In genomic region chr11:116086258-116087193, GRCm38 (mm10) we compare ENCODE assay signal across 8 mouse cellular contexts. TPM values are rescaled to one million over a fixed set of nuclear protein-coding genes. Genes with fewer than 3 reads are reported as not detected.
DNase-seq lines count a peak whose midpoint lies in the region; ATAC-seq lines count a peak whose summit lies in the region.

Wbp2 (minus strand) TSS chr11:116086995.

- H3K9me3 ChIP-seq in hindbrain, embryonic 16.5 days (ENCODE audit: control insufficient read depth, low read length): no peaks in the 10 kb centered on the region

- H3K79me2 ChIP-seq in macrophage (ENCODE audit: inconsistent target): peaks cover 51% of the 10 kb centered on the region

- H3K27me3 ChIP-seq in hindbrain, embryonic 16.5 days (replicated peaks; ENCODE audit: control insufficient read depth, insufficient read depth, low read length): no peaks in the 10 kb centered on the region

- peak within 1 kb of the TSS; percentile 51 for H3K4me3 ChIP-seq in hindbrain, embryonic 16.5 days (ENCODE audit: low read length)
- H3K4me3 ChIP-seq in macrophage (ENCODE audit: inconsistent target): peak within 1 kb of the TSS; percentile 60

- ATAC-seq in hindbrain, embryonic 16.5 days: peak; percentile 98

- H3K4me1 ChIP-seq in hindbrain, embryonic 16.5 days (ENCODE audit: control insufficient read depth, insufficient read depth, low read depth, low read length): peaks cover 11% of the 10 kb centered on the region

- peak within 1 kb of the TSS; percentile 57 for H3K4me2 ChIP-seq in hindbrain, embryonic 16.5 days (ENCODE audit: low read length)

- 4% methylated on average over 40 of the region's 43 CpGs for WGBS in hindbrain, embryonic 16.5 days
- 3% methylated on average over 36 of the region's 43 CpGs for WGBS in macrophage (ENCODE audit: missing documents)

- peak within 1 kb of the TSS; percentile 57 for H3K9ac ChIP-seq in hindbrain, embryonic 16.5 days (ENCODE audit: low read depth, low read length)

- DNase-seq in WW6 (ENCODE audit: low read depth, low spot score): peak; percentile 100
- DNase-seq in cerebellum, postnatal 4 days (ENCODE audit: low spot score in 2 of 2): peak; percentile 90 to 96
- peak; percentile 98 for DNase-seq in gastrocnemius, adult 18-20 months (ENCODE audit: low spot score)
- DNase-seq in left cerebral cortex, adult 18-20 months (ENCODE audit: low spot score in 2 of 2): peak; percentile 95 to 98
- DNase-seq in right cerebral cortex, adult 18-20 months: peak; percentile 99
- peak; percentile 88 for DNase-seq in urinary bladder, postnatal 10 days (ENCODE audit: low spot score)

- peaks cover 13% of the 10 kb centered on the region for H3K36me3 ChIP-seq in hindbrain, embryonic 16.5 days (ENCODE audit: control insufficient read depth, insufficient read depth, low read length)
- H3K36me3 ChIP-seq in macrophage (ENCODE audit: inconsistent target): peaks cover 27% of the 10 kb centered on the region

- H3K27ac ChIP-seq in hindbrain, embryonic 16.5 days (ENCODE audit: low read depth, low read length): peak within 1 kb of the TSS; percentile 75
- peak within 1 kb of the TSS; percentile 86 for H3K27ac ChIP-seq in macrophage

RNA-seq across cellular contexts. Expression of gene Wbp2, which starts in this region (rescaled TPM):
- total RNA-seq in gastrocnemius, adult 18-20 months (2021): 10 to 100 TPM; 91.4 to 92.8 TPM
- 183 and 225 TPM in 2 replicates for polyA plus RNA-seq in hindbrain, embryonic 16.5 days (2015; fragmentation: Nextera tagmentation; extraction: Ambion mirVana)
- 100 to 1,000 TPM; 464 to 477 TPM for total RNA-seq in left cerebral cortex, adult 18-20 months (2021)
- 100 to 1,000 TPM in 13 of 26 experiments, 10 to 100 TPM in 13; 53.7 to 185 (median 99.5) TPM for total RNA-seq in macrophage (2018; cell fraction: chromatin; rRNA removed)
- total RNA-seq in macrophage (2018; cell fraction: cytosol; rRNA removed): 100 to 1,000 TPM; 161 to 213 (median 185) TPM
- total RNA-seq in macrophage (2018; cell fraction: nucleus; rRNA removed): 100 to 1,000 TPM in 5 of 26 experiments, 10 to 100 TPM in 21; 59.6 to 160 (median 91.9) TPM
- 130 to 281 TPM (median 182 TPM) in 3 replicates for polyA plus RNA-seq in macrophage (2018)

Comparison
In these comparisons a context has a peak if more than half of its experiments do, and no peak if none do; other contexts are left out.
1. Peak in every context shown above with its lines: DNase-seq, ATAC-seq, H3K4me3 ChIP-seq and H3K27ac ChIP-seq.
2. RNA of gene Wbp2 (total RNA-seq): 464 to 477 TPM in left cerebral cortex, adult 18-20 months; 91.4 to 92.8 TPM in gastrocnemius, adult 18-20 months; every median in the first group is over 4 times any median in the second.